Mouse (Mus musculus) forebrain, embryonic 16.5 days (tissue): ENCODE measurements around the gene Trap1. TPM values are rescaled to one million over a fixed set of nuclear protein-coding genes. Genes with fewer than 3 reads are reported as not detected.
"Not testable (repeated sequence)": the region's sequence is repeated elsewhere in the genome, so short reads cannot be mapped to it uniquely, and the experiment has no call there.

Experiments
- ATAC-seq: fragments of 200-750 bp; cut with Nextera tagmentation; 2 replicates; pipeline ENCODE4 v1.8.0; 2017; ENCODE audit warnings: mild to moderate bottlenecking, moderate library complexity
- H3K27ac ChIP-seq: fragments of 300-500 bp; sonication (generic); 2 replicates; pipeline ENCODE4 v1.5.1; 2014; ENCODE audit warnings: low read length, control low read depth
- H3K27me3 ChIP-seq: fragments of 300-500 bp; sonication (generic); replicated peaks from 2 replicates; pipeline ENCODE4 v1.6.1; 2014; ENCODE audit warnings: low read length; ENCODE audit not compliant: control insufficient read depth, insufficient read depth
- H3K36me3 ChIP-seq: fragments of 300-500 bp; sonication (generic); 2 replicates; pipeline ENCODE4 v1.6.1; 2014; ENCODE audit not compliant: control insufficient read depth, insufficient read depth
- H3K4me1 ChIP-seq: fragments of 300-500 bp; sonication (generic); replicated peaks from 2 replicates; pipeline ENCODE4 v1.6.1; 2014; ENCODE audit warnings: low read length; ENCODE audit not compliant: control insufficient read depth, insufficient read depth
- H3K4me2 ChIP-seq: fragments of 300-500 bp; sonication (generic); 2 replicates; pipeline ENCODE4 v1.6.1; 2014; ENCODE audit warnings: mild to moderate bottlenecking, low read length, control low read depth
- H3K4me3 ChIP-seq: fragments of 300-500 bp; sonication (generic); replicated peaks from 2 replicates; pipeline ENCODE4 v1.5.1; 2014; ENCODE audit warnings: mild to moderate bottlenecking, low read length, control low read depth
- H3K9ac ChIP-seq: fragments of 300-500 bp; sonication (generic); replicated peaks from 2 replicates; pipeline ENCODE4 v1.6.1; 2014; ENCODE audit warnings: low read depth, low read length, control low read depth
- H3K9me3 ChIP-seq: fragments of 300-500 bp; sonication (generic); 2 replicates; pipeline ENCODE4 v1.6.1; 2016; ENCODE audit warnings: low read length; ENCODE audit not compliant: control insufficient read depth
- WGBS: fragments of 180-500 bp; shearing (Covaris S2); extraction: QIAGEN DNeasy Blood & Tissue Kit; methylation state at CpG from one replicate; pipeline ENCODE4 v1.1.7; 2014; 5-methylcytosine and 5-hydroxymethylcytosine counted together
- polyA plus RNA-seq: library from polyadenylated mRNA; unstranded; fragments of >200 nt; fragmentation: Nextera tagmentation; extraction: Ambion mirVana; gene quantifications from 2 replicates; pipeline ENCODE4 v1.2.1, GENCODE M21; 2015

Trap1 gene
- polyA plus RNA-seq, 1 experiment from 2014 or later = 52.7 TPM

- H3K36me3 ChIP-seq = peaks cover 17% of the 10 kb centered on the region
- not testable (repeated sequence) for H3K27ac ChIP-seq, H3K4me1 ChIP-seq, H3K27me3 ChIP-seq, H3K4me3 ChIP-seq, H3K9me3 ChIP-seq, H3K4me2 ChIP-seq, ATAC-seq, H3K9ac ChIP-seq
- 82% methylated on average over 3 of the region's 3 CpGs for WGBS
Measured at GRCm38 (mm10) chr16:4080419-4080818, 2.8 kb upstream of the Trap1 start.

- Histone ChIP-seq H3K9ac (no peak overlapping the region), H3K27me3 (no peaks in the 10 kb centered on the region), H3K27ac (no peak overlapping the region), H3K9me3 (no peaks in the 10 kb centered on the region), H3K4me1 (peaks cover 8% of the 10 kb centered on the region), H3K36me3 (peaks cover 11% of the 10 kb centered on the region), H3K4me3 (no peak overlapping the region), H3K4me2 (no peak overlapping the region)
- ATAC-seq = no peak
- WGBS = 80% methylated on average over 1 of the region's 1 CpGs
Measured at GRCm38 (mm10) chr16:4079656-4080055, 2.0 kb upstream of the Trap1 start.

GRCm38 (mm10) chr16:4078302-4078701 is 675 bp upstream of the Trap1 start:
- 72% methylated on average over 9 of the region's 10 CpGs for WGBS
- H3K27ac ChIP-seq, H3K4me1 ChIP-seq, H3K27me3 ChIP-seq, H3K9me3 ChIP-seq, H3K9ac ChIP-seq, H3K36me3 ChIP-seq, ATAC-seq: not testable (repeated sequence)
- Histone ChIP-seq H3K4me3 (peak overlapping the region; percentile 95; the same call in 1 of the 2 replicates), H3K4me2 (peak overlapping the region; percentile 80)

GRCm38 (mm10) chr16:4074836-4075235 is 2.8 kb downstream of the Trap1 start:
- Histone ChIP-seq H3K4me1 (peaks cover 8% of the 10 kb centered on the region), H3K27ac (no peak overlapping the region), H3K36me3 (no peaks in the 10 kb centered on the region), H3K27me3 (no peaks in the 10 kb centered on the region), H3K4me2 (no peak overlapping the region), H3K9me3 (no peaks in the 10 kb centered on the region), H3K9ac (no peak overlapping the region), H3K4me3 (no peak overlapping the region)
- 83% methylated on average over 3 of the region's 3 CpGs for WGBS
- ATAC-seq = no peak

GRCm38 (mm10) chr16:4074297-4074696 is 3.3 kb downstream of the Trap1 start:
- H3K4me3 ChIP-seq = no peak overlapping the region
- ATAC-seq = no peak

GRCm38 (mm10) chr16:4068588-4068987 is 9.0 kb downstream of the Trap1 start:
- H3K27ac ChIP-seq = no peak overlapping the region
- H3K36me3 ChIP-seq = peaks cover 9% of the 10 kb centered on the region; the same call in 1 of the 2 replicates
- 64% methylated on average over 8 of the region's 8 CpGs for WGBS
- no peak; the same call in 1 of the 2 replicates for ATAC-seq
- H3K27me3 ChIP-seq = no peaks in the 10 kb centered on the region
- no peak overlapping the region for H3K4me3 ChIP-seq
- H3K9me3 ChIP-seq = no peaks in the 10 kb centered on the region
- H3K4me2 ChIP-seq = no peak overlapping the region
- no peak overlapping the region for H3K9ac ChIP-seq
- H3K4me1 ChIP-seq = no peaks in the 10 kb centered on the region

More at GRCm38 (mm10) chr16:4074297-4074696, 3.3 kb downstream of the Trap1 start:
- Histone ChIP-seq H3K9ac (no peak overlapping the region), H3K36me3 (no peaks in the 10 kb centered on the region), H3K27me3 (no peaks in the 10 kb centered on the region), H3K27ac (no peak overlapping the region), H3K9me3 (no peaks in the 10 kb centered on the region), H3K4me1 (peaks cover 8% of the 10 kb centered on the region), H3K4me2 (no peak overlapping the region)
- WGBS = 79% methylated on average over 6 of the region's 6 CpGs

GRCm38 (mm10) chr16:4064945-4065344 is 12.7 kb downstream of the Trap1 start:
- Histone ChIP-seq H3K4me3 (no peak overlapping the region), H3K9me3 (no peaks in the 10 kb centered on the region), H3K4me1 (no peaks in the 10 kb centered on the region), H3K36me3 (peaks cover 19% of the 10 kb centered on the region), H3K27ac (no peak overlapping the region), H3K9ac (no peak overlapping the region), H3K27me3 (no peaks in the 10 kb centered on the region), H3K4me2 (no peak overlapping the region)
- 93% methylated on average over 4 of the region's 4 CpGs for WGBS
- no peak for ATAC-seq

GRCm38 (mm10) chr16:4053811-4054210 is 23.8 kb downstream of the Trap1 start:
- Histone ChIP-seq H3K4me3 (no peak overlapping the region), H3K27me3 (no peaks in the 10 kb centered on the region), H3K9ac (no peak overlapping the region), H3K36me3 (peaks cover 23% of the 10 kb centered on the region), H3K4me2 (no peak overlapping the region), H3K4me1 (no peaks in the 10 kb centered on the region), H3K9me3 (no peaks in the 10 kb centered on the region), H3K27ac (no peak overlapping the region)
- WGBS = 88% methylated on average over 3 of the region's 3 CpGs
- ATAC-seq = no peak

- H3K9ac ChIP-seq = no peak overlapping the region
- ATAC-seq = no peak
- no peak overlapping the region for H3K4me3 ChIP-seq
- H3K27me3 ChIP-seq = no peaks in the 10 kb centered on the region
- no peak overlapping the region for H3K4me2 ChIP-seq
- H3K9me3 ChIP-seq = no peaks in the 10 kb centered on the region
- no peaks in the 10 kb centered on the region for H3K4me1 ChIP-seq
- no peak overlapping the region for H3K27ac ChIP-seq
- peaks cover 18% of the 10 kb centered on the region for H3K36me3 ChIP-seq
- 98% methylated on average over 4 of the region's 4 CpGs for whole genome bisulfite sequencing
Measured at GRCm38 (mm10) chr16:4052601-4053000, 25.0 kb downstream of the Trap1 start.

GRCm38 (mm10) chr16:4045524-4045923 is 32.1 kb downstream of the Trap1 start:
- Histone ChIP-seq H3K9me3 (no peaks in the 10 kb centered on the region), H3K4me1 (no peaks in the 10 kb centered on the region), H3K27me3 (no peaks in the 10 kb centered on the region), H3K9ac (no peak overlapping the region), H3K27ac (no peak overlapping the region), H3K4me3 (no peak overlapping the region), H3K36me3 (peaks cover 16% of the 10 kb centered on the region), H3K4me2 (no peak overlapping the region)
- ATAC-seq = no peak
- 77% methylated on average over 4 of the region's 4 CpGs for WGBS
